11 mouse cellular contexts compared by ENCODE assay signal in the genomic region with DNA sequence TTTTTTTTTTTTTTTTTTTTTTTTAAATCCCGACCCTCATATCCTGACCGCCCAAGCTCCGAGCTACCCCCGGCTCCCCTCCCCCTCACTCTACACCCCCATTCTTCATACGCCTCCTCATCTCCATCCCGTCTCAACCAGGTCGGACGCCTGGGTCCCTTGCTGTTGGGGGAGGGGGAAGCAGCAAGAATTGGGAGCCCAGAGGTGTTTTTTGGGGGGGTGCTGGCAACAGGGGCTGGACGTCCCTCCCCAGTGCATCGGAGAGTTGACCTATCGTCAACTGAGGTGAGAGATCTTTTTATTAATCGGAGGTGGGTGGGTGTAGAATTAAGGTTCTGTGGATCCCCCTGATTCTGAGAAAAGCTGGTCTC. TPM values are rescaled to one million over a fixed set of nuclear protein-coding genes. Genes with fewer than 3 reads are reported as not detected.
DNase-seq lines count a peak whose midpoint lies in the region; ATAC-seq lines count a peak whose summit lies in the region.
"Had no signal": no experiment of that assay in that cellular context is flagged by ENCODE, and none has a peak within 500 bp of the region (broad histone marks: within the 10 kb centered on the region; RNA-seq: fewer than 3 reads in every experiment).

No protein-coding gene starts in this region.

- H3K4me3 ChIP-seq in kidney, embryonic 14.5 days (ENCODE audit: low read length) = peak overlapping the region; percentile 26
- peak overlapping the region; percentile 41 for H3K4me3 ChIP-seq in embryonic facial prominence, embryonic 12.5 days
- peak overlapping the region; percentile 45 for H3K4me3 ChIP-seq in hindbrain, embryonic 12.5 days
- H3K4me3 ChIP-seq in midbrain, embryonic 14.5 days (replicated peaks; ENCODE audit: low read depth, low read length) = peak overlapping the region; percentile 53
- H3K4me3 ChIP-seq: megakaryocyte, embryonic 14.5 days had no signal

- WGBS in kidney, embryonic 14.5 days = 7% methylated on average over 12 of the region's 12 CpGs
- 5% methylated on average over 12 of the region's 12 CpGs for WGBS in embryonic facial prominence, embryonic 12.5 days
- WGBS in hindbrain, embryonic 12.5 days = 4% methylated on average over 12 of the region's 12 CpGs
- WGBS in midbrain, embryonic 14.5 days = 2% methylated on average over 12 of the region's 12 CpGs

- H3K4me1 ChIP-seq in kidney, embryonic 14.5 days (ENCODE audit: control insufficient read depth, insufficient read depth, low read length) = 0 out of 2 replicates have a peak, but pooled peaks cover 5% of the 10 kb centered on the region
- peaks cover 20% of the 10 kb centered on the region; the same call in 1 of the 2 replicates for H3K4me1 ChIP-seq in embryonic facial prominence, embryonic 12.5 days
- H3K4me1 ChIP-seq in hindbrain, embryonic 12.5 days = peaks cover 25% of the 10 kb centered on the region
- H3K4me1 ChIP-seq in midbrain, embryonic 14.5 days (ENCODE audit: control insufficient read depth, insufficient read depth, low read length) = peaks cover 38% of the 10 kb centered on the region

- H3K27ac ChIP-seq in kidney, embryonic 14.5 days (ENCODE audit: low read depth, low read length) = no peak overlapping the region
- peak overlapping the region; percentile 54; the same call in 1 of the 2 replicates for H3K27ac ChIP-seq in embryonic facial prominence, embryonic 12.5 days
- H3K27ac ChIP-seq in hindbrain, embryonic 12.5 days = peak overlapping the region; percentile 23; the same call in 1 of the 2 replicates
- H3K27ac ChIP-seq in midbrain, embryonic 14.5 days (replicated peaks; ENCODE audit: low read depth, low read length) = peak overlapping the region; percentile 21; the same call in 1 of the 2 replicates

- no peak for ATAC-seq in kidney, embryonic 14.5 days (ENCODE audit: low FRiP score, low TSS enrichment)
- ATAC-seq in embryonic facial prominence, embryonic 12.5 days (ENCODE audit: insufficient number of reproducible peaks, insufficient read depth, low FRiP score, low TSS enrichment) = no peak
- ATAC-seq in hindbrain, embryonic 12.5 days (ENCODE audit: low FRiP score) = peak; percentile 27; the same call in 1 of the 2 replicates
- ATAC-seq in midbrain, embryonic 14.5 days (ENCODE audit: low FRiP score, low TSS enrichment) = peak; percentile 38; the same call in 1 of the 2 replicates

- no peaks in the 10 kb centered on the region; the same call in 1 of the 2 replicates for H3K9me3 ChIP-seq in kidney, embryonic 14.5 days (ENCODE audit: control insufficient read depth, low read length)
- H3K9me3 ChIP-seq in embryonic facial prominence, embryonic 12.5 days = no peaks in the 10 kb centered on the region
- H3K9me3 ChIP-seq in hindbrain, embryonic 12.5 days (replicated peaks) = peaks cover 7% of the 10 kb centered on the region; the same call in 1 of the 2 replicates
- no peaks in the 10 kb centered on the region for H3K9me3 ChIP-seq in midbrain, embryonic 14.5 days (ENCODE audit: control insufficient read depth, low read length)
- H3K9me3 ChIP-seq: G1E; megakaryocyte, embryonic 14.5 days had no signal

- no peaks in the 10 kb centered on the region for H3K36me3 ChIP-seq in kidney, embryonic 14.5 days (ENCODE audit: control insufficient read depth, insufficient read depth, low read length)
- peaks cover 10% of the 10 kb centered on the region for H3K36me3 ChIP-seq in embryonic facial prominence, embryonic 12.5 days
- peaks cover 14% of the 10 kb centered on the region for H3K36me3 ChIP-seq in hindbrain, embryonic 12.5 days
- H3K36me3 ChIP-seq in midbrain, embryonic 14.5 days (ENCODE audit: control insufficient read depth, insufficient read depth, low read length) = peaks cover 14% of the 10 kb centered on the region
- H3K36me3 ChIP-seq: G1E had no signal

- no peak for DNase-seq in kidney, postnatal 36 days
- DNase-seq in midbrain, embryonic 14.5 days = no peak
- no peak for DNase-seq in right cerebral cortex, postnatal 14 days
- no peak for DNase-seq in adrenal gland, adult 8-10 months
- DNase-seq in layer of hippocampus, postnatal 14 days (ENCODE audit: low spot score in 2 of 2) = no peak

- peak overlapping the region; percentile 37 for H3K4me2 ChIP-seq in kidney, embryonic 14.5 days (replicated peaks; ENCODE audit: low read depth, low read length)
- H3K4me2 ChIP-seq in embryonic facial prominence, embryonic 12.5 days (replicated peaks) = peak overlapping the region; percentile 68
- peak overlapping the region; percentile 74 for H3K4me2 ChIP-seq in hindbrain, embryonic 12.5 days (replicated peaks)
- H3K4me2 ChIP-seq in midbrain, embryonic 14.5 days (ENCODE audit: low read length) = peak overlapping the region; percentile 79

- H3K27me3 ChIP-seq in kidney, embryonic 14.5 days (ENCODE audit: control insufficient read depth, insufficient read depth, low read length) = no peaks in the 10 kb centered on the region
- no peaks in the 10 kb centered on the region for H3K27me3 ChIP-seq in embryonic facial prominence, embryonic 12.5 days
- no peaks in the 10 kb centered on the region for H3K27me3 ChIP-seq in hindbrain, embryonic 12.5 days
- H3K27me3 ChIP-seq in midbrain, embryonic 14.5 days (ENCODE audit: control insufficient read depth, insufficient read depth, low read length) = no peaks in the 10 kb centered on the region

- no peak overlapping the region for H3K9ac ChIP-seq in kidney, embryonic 14.5 days (ENCODE audit: low read depth, low read length)
- H3K9ac ChIP-seq in embryonic facial prominence, embryonic 12.5 days = peak overlapping the region; percentile 57
- peak overlapping the region; percentile 67 for H3K9ac ChIP-seq in hindbrain, embryonic 12.5 days
- peak overlapping the region; percentile 60 for H3K9ac ChIP-seq in midbrain, embryonic 14.5 days (replicated peaks; ENCODE audit: low read length)

RNA-seq across cellular contexts. Expression of a gene that starts 0.6 kb away (rescaled TPM):
- polyA plus RNA-seq in kidney, embryonic 14.5 days (2014; fragmentation: Nextera tagmentation; extraction: Ambion mirVana) = 1.8 and 2.7 TPM in 2 replicates
- 7.3 and 7.5 TPM in 2 replicates for polyA plus RNA-seq in embryonic facial prominence, embryonic 12.5 days (2016; fragmentation: Nextera tagmentation; extraction: Ambion mirVana)
- polyA plus RNA-seq in hindbrain, embryonic 12.5 days (2016; fragmentation: Nextera tagmentation; extraction: Ambion mirVana) = 7.9 and 8.6 TPM in 2 replicates
- polyA plus RNA-seq in midbrain, embryonic 14.5 days (2014; fragmentation: Nextera tagmentation; extraction: Ambion mirVana) = 12.5 and 12.8 TPM in 2 replicates
- total RNA-seq in adrenal gland, adult 8-10 months (2022) = 10 to 100 TPM in 2 of 4 experiments, 1 to 10 TPM in 2; 4.4 to 12.2 (median 7.4) TPM
- total RNA-seq in layer of hippocampus, postnatal 14 days (2021) = 100 to 1,000 TPM; 388 to 402 TPM
- total RNA-seq: G1E had no signal
- polyA plus RNA-seq: G1E had no signal

RNA-seq across cellular contexts. Expression of a gene that starts 32.9 kb away (rescaled TPM):
- polyA plus RNA-seq in kidney, embryonic 14.5 days (2014; fragmentation: Nextera tagmentation; extraction: Ambion mirVana) = not detected in 2 replicates
- polyA plus RNA-seq in embryonic facial prominence, embryonic 12.5 days (2016; fragmentation: Nextera tagmentation; extraction: Ambion mirVana) = 1.7 and 2.2 TPM in 2 replicates
- polyA plus RNA-seq in hindbrain, embryonic 12.5 days (2016; fragmentation: Nextera tagmentation; extraction: Ambion mirVana) = 0.27 and 1.4 TPM in 2 replicates
- 0.18 TPM in 1 of 2 replicates, not detected in the other for polyA plus RNA-seq in midbrain, embryonic 14.5 days (2014; fragmentation: Nextera tagmentation; extraction: Ambion mirVana)
- under 1 TPM in 2 of 4 experiments, not detected in 2; 0.34 to 0.78 TPM for total RNA-seq in adrenal gland, adult 8-10 months (2022)
- 1 to 10 TPM; 1.8 to 1.9 TPM for total RNA-seq in layer of hippocampus, postnatal 14 days (2021)
- polyA plus RNA-seq: G1E; small intestine, adult 2 months had no signal

RNA-seq across cellular contexts. Expression of a gene that starts 58.3 kb away (rescaled TPM):
- polyA plus RNA-seq in kidney, embryonic 14.5 days (2014; fragmentation: Nextera tagmentation; extraction: Ambion mirVana) = 2.2 and 2.8 TPM in 2 replicates
- polyA plus RNA-seq in embryonic facial prominence, embryonic 12.5 days (2016; fragmentation: Nextera tagmentation; extraction: Ambion mirVana) = 3.7 TPM in 2 replicates
- polyA plus RNA-seq in hindbrain, embryonic 12.5 days (2016; fragmentation: Nextera tagmentation; extraction: Ambion mirVana) = 3.7 and 4.6 TPM in 2 replicates
- 5.0 and 5.9 TPM in 2 replicates for polyA plus RNA-seq in midbrain, embryonic 14.5 days (2014; fragmentation: Nextera tagmentation; extraction: Ambion mirVana)
- total RNA-seq in adrenal gland, adult 8-10 months (2022) = 10 to 100 TPM in 2 of 4 experiments, 1 to 10 TPM in 2; 9.1 to 25.6 (median 14.2) TPM
- 100 to 1,000 TPM; 115 to 121 TPM for total RNA-seq in layer of hippocampus, postnatal 14 days (2021)
- polyA plus RNA-seq: G1E had no signal

Comparison
In these comparisons a context has a peak if more than half of its experiments do, and no peak if none do; other contexts are left out.
1. ATAC-seq: peak in hindbrain, embryonic 12.5 days (single experiment) and midbrain, embryonic 14.5 days (single experiment); none in kidney, embryonic 14.5 days (single experiment) and embryonic facial prominence, embryonic 12.5 days (single experiment).
2. Peak in every context shown above with its lines, with median percentiles within 50 percentile points of each other: H3K4me2 ChIP-seq and H3K4me3 ChIP-seq.